Mouse (Mus musculus) heart, postnatal 0 days (tissue): ENCODE results near the gene Sf3a3. TPM values are rescaled to one million over a fixed set of nuclear protein-coding genes. Genes with fewer than 3 reads are reported as not detected.

Experiments
- ATAC-seq: fragments of 200-750 bp; cut with Nextera tagmentation; 2 replicates; pipeline ENCODE4 v1.8.0; 2017; ENCODE audit warnings: low read depth, moderate number of reproducible peaks, moderate library complexity; ENCODE audit not compliant: insufficient read depth
- DNase-seq: peaks from one replicate; pipeline ENCODE4 v3.0.0-alpha.2; 2016; ENCODE audit warnings: low spot score
- H3K27ac ChIP-seq: fragments of 300-500 bp; sonication (generic); 2 replicates; pipeline ENCODE4 v1.5.1; 2014; ENCODE audit warnings: low read depth, mild to moderate bottlenecking
- H3K27me3 ChIP-seq: fragments of 300-500 bp; sonication (generic); 2 replicates; pipeline ENCODE4 v1.6.1; 2014; ENCODE audit warnings: low read length, mixed read lengths; ENCODE audit not compliant: control insufficient read depth, insufficient read depth
- H3K36me3 ChIP-seq: fragments of 300-500 bp; sonication (generic); replicated peaks from 2 replicates; pipeline ENCODE4 v1.6.1; 2014; ENCODE audit warnings: low read length, mixed read lengths; ENCODE audit not compliant: control insufficient read depth, insufficient read depth
- H3K4me1 ChIP-seq: fragments of 300-500 bp; sonication (generic); 2 replicates; pipeline ENCODE4 v1.6.1; 2014; ENCODE audit warnings: antibody characterized with exemption; ENCODE audit not compliant: control insufficient read depth, insufficient read depth
- H3K4me2 ChIP-seq: fragments of 300-500 bp; sonication (generic); 2 replicates; pipeline ENCODE4 v1.6.1; 2014; ENCODE audit warnings: low read depth, mild to moderate bottlenecking, low read length, moderate library complexity
- H3K4me3 ChIP-seq: fragments of 300-500 bp; sonication (generic); 2 replicates; pipeline ENCODE4 v1.5.1; 2014; ENCODE audit warnings: low read depth, low read length
- H3K9ac ChIP-seq: fragments of 300-500 bp; sonication (generic); replicated peaks from 2 replicates; pipeline ENCODE4 v1.6.1; 2014; ENCODE audit warnings: low read depth, low read length, mixed read lengths
- H3K9me3 ChIP-seq: fragments of 300-500 bp; sonication (generic); replicated peaks from 2 replicates; pipeline ENCODE4 v1.6.1; 2016; ENCODE audit warnings: low read length; ENCODE audit not compliant: control insufficient read depth
- CTCF ChIP-seq: IDR thresholded peaks from 2 replicates; pipeline ENCODE4 v1.5.1; 2016; ENCODE audit warnings: antibody characterized with exemption, control low read depth, low read depth
- EP300 ChIP-seq: IDR thresholded peaks from 2 replicates; pipeline ENCODE4 v1.6.1; 2016; ENCODE audit warnings: antibody characterized with exemption, low read depth
- WGBS: fragments of 180-500 bp; shearing (Covaris S2); extraction: QIAGEN DNeasy Blood & Tissue Kit; methylation state at CpG from one replicate; pipeline ENCODE4 v1.1.7; 2014; 5-methylcytosine and 5-hydroxymethylcytosine counted together
- polyA plus RNA-seq: library from polyadenylated mRNA; unstranded; fragments of >200 nt; fragmentation: Nextera tagmentation; extraction: Ambion mirVana; gene quantifications from 2 replicates; pipeline ENCODE4 v1.2.1, GENCODE M21; 2015
- total RNA-seq: library from RNA; depleted of rRNA; stranded (reverse); fragments of >200 nt; gene quantifications from 2 replicates; pipeline ENCODE4 v1.2.3, GENCODE M21; 2014; ENCODE audit warnings: low replicate concordance

Gene Sf3a3
- total and polyA plus RNA-seq, 2 experiments from 2014 or later, result 23.6 to 50.6 TPM

- WGBS, result 46% methylated on average over 7 of the region's 7 CpGs
- H3K4me1 ChIP-seq, result peaks cover 17% of the 10 kb centered on the region
These were observed 41.0 kb downstream of the Sf3a3 start for GRCm38 (mm10) chr4:124755526-124755925.

GRCm38 (mm10) chr4:124759305-124759811 lies 44.8 kb downstream of the Sf3a3 start:
- Histone ChIP-seq H3K9ac (no peak overlapping the region; the same call in 1 of the 2 replicates), H3K27me3 (no peaks in the 10 kb centered on the region), H3K36me3 (no peaks in the 10 kb centered on the region; the same call in 1 of the 2 replicates), H3K4me3 (no peak overlapping the region), H3K27ac (no peak overlapping the region), H3K4me1 (peaks cover 6% of the 10 kb centered on the region; the same call in 1 of the 2 replicates), H3K4me2 (no peak overlapping the region), H3K9me3 (no peaks in the 10 kb centered on the region)
- TF ChIP-seq CTCF, result no peak
- no peak for TF ChIP-seq EP300
- ATAC-seq (no peak), DNase-seq (no peak)
- WGBS, result 69% methylated on average over 7 of the region's 7 CpGs

More at GRCm38 (mm10) chr4:124755526-124755925, 41.0 kb downstream of the Sf3a3 start:
- no peak overlapping the region for H3K4me2 ChIP-seq
- ATAC-seq (no peak), DNase-seq (no peak)
- no peak overlapping the region for H3K4me3 ChIP-seq
- H3K9me3 ChIP-seq, result no peaks in the 10 kb centered on the region
- H3K27me3 ChIP-seq, result no peaks in the 10 kb centered on the region
- H3K36me3 ChIP-seq, result no peaks in the 10 kb centered on the region; the same call in 1 of the 2 replicates
- no peak for TF ChIP-seq EP300
- TF ChIP-seq CTCF, result no peak
- peak overlapping the region; percentile 43 for H3K27ac ChIP-seq
- no peak overlapping the region for H3K9ac ChIP-seq

- WGBS, result 31% methylated on average over 1 of the region's 1 CpGs
- Histone ChIP-seq H3K27me3 (no peaks in the 10 kb centered on the region), H3K9ac (no peak overlapping the region), H3K36me3 (no peaks in the 10 kb centered on the region; the same call in 1 of the 2 replicates), H3K4me2 (no peak overlapping the region), H3K4me3 (no peak overlapping the region), H3K9me3 (no peaks in the 10 kb centered on the region), H3K4me1 (peaks cover 6% of the 10 kb centered on the region), H3K27ac (no peak overlapping the region)
- no peak for DNase-seq
- ATAC-seq, result no peak
- TF ChIP-seq EP300, result no peak
- TF ChIP-seq CTCF, result no peak
These were observed 46.6 kb downstream of the Sf3a3 start for GRCm38 (mm10) chr4:124761201-124761600.

GRCm38 (mm10) chr4:124762858-124763452 lies 48.4 kb downstream of the Sf3a3 start:
- 83% methylated on average over 6 of the region's 6 CpGs for WGBS
- no peak for ATAC-seq

DNA sequence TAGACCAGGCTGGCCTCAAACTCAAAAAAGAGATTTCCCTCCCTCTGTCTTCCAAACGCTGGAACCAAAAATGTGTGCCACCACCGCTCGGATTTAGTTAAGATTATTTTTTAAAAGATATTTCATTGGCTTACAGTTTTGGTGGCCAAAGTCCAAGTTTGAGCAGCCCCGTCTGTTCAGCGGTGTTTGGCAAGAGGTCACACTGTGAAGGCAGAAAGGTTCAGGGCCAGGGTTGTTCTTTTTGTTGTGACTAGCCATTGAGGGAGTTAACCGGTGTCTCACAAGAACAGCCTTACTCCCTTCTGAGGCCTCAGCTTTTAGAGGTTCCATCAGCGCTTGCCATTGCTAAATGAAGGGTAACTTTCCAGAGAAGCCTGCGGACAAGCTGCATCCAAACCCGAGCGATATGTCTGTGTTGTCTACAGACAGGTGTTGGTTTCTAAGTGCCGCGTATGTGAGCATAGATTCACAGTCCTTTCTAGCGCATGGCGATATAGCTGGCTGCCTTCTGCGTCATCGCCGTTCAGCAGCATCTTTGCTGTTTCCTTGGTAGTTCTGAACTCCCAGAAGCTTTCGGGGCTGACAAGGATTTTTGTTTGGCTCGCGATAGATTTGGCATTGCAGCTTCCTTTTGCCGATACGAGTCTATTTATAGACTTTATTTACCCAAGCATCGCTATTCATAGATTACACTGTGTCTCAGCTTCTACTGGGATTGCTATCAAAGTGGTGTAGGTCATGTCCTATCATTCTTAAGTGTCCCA lies 51.4 kb downstream of the Sf3a3 start:
- H3K36me3 ChIP-seq, result no peaks in the 10 kb centered on the region
- TF ChIP-seq EP300, result no peak
- no peak for TF ChIP-seq CTCF
- H3K27me3 ChIP-seq, result no peaks in the 10 kb centered on the region
- ATAC-seq (no peak), DNase-seq (no peak)
- peak overlapping the region; percentile 44 for H3K27ac ChIP-seq
- no peak overlapping the region for H3K4me3 ChIP-seq
- peaks cover 10% of the 10 kb centered on the region for H3K4me1 ChIP-seq
- H3K9ac ChIP-seq, result no peak overlapping the region
- no peaks in the 10 kb centered on the region for H3K9me3 ChIP-seq
- 50% methylated on average over 23 of the region's 23 CpGs for WGBS
- H3K4me2 ChIP-seq, result 0 out of 2 replicates have a peak overlapping the region, but pooled peaks have one; percentile 13

More at GRCm38 (mm10) chr4:124762858-124763452, 48.4 kb downstream of the Sf3a3 start:
- no peak for DNase-seq
- Histone ChIP-seq H3K27me3 (no peaks in the 10 kb centered on the region), H3K36me3 (no peaks in the 10 kb centered on the region; the same call in 1 of the 2 replicates), H3K9ac (no peak overlapping the region), H3K4me3 (no peak overlapping the region), H3K27ac (no peak overlapping the region), H3K4me2 (no peak overlapping the region), H3K4me1 (peaks cover 10% of the 10 kb centered on the region), H3K9me3 (no peaks in the 10 kb centered on the region)
- TF ChIP-seq CTCF, result no peak
- no peak for TF ChIP-seq EP300
